Mouse (Mus musculus) stomach, postnatal 0 days (tissue): Measurements from ENCODE around the gene Iqschfp.

Experiments
- CTCF ChIP-seq: IDR thresholded peaks from 2 replicates; pipeline ENCODE4 v1.5.1; 2016; ENCODE audit warnings: antibody characterized with exemption, low read depth, mild to moderate bottlenecking, moderate library complexity
- EP300 ChIP-seq: optimal IDR thresholded peaks from 2 replicates; pipeline ENCODE3; 2016; ENCODE audit warnings: antibody characterized with exemption

GRCm38 (mm10) chr3:68508629-68509028, 616.6 kb downstream of the Iqschfp start:
- TF ChIP-seq EP300 (no peak), CTCF (no peak)
